Mouse (Mus musculus) erythroblast, embryonic 14.5 days (primary cell): Measurements from ENCODE around the gene Magix.

Experiments used
- GATA1 ChIP-seq: IDR thresholded peaks from 2 replicates; pipeline ENCODE4 v1.6.1; 2012; ENCODE audit warnings: low read length, inconsistent platforms, mixed read lengths
- TAL1 ChIP-seq: IDR thresholded peaks from 3 replicates; pipeline ENCODE4 v1.6.1; 2012; ENCODE audit warnings: low read length, inconsistent platforms, mixed read lengths

- no peak for TF ChIP-seq GATA1
- TF ChIP-seq TAL1: no peak
These were observed 6.6 kb downstream of the Magix start for GRCm38 (mm10) chrX:7674284-7675000.
